Mouse (Mus musculus): ENCODE results near the gene Clca1.

GRCm38 (mm10) chr3:144977631-144978030 lies 54.9 kb downstream of the Clca1 start:
- TF ChIP-seq CTCF (IDR thresholded peaks at IDR 0.05; ENCODE audit: control insufficient read depth, insufficient read depth, low read length) (no peak), POLR2A (IDR thresholded peaks at IDR 0.05; ENCODE audit: borderline replicate concordance, control insufficient read depth, low read depth, low read length) (no peak)
